Mouse (Mus musculus): ENCODE data around the gene Mef2a. TPM values are rescaled to one million over a fixed set of nuclear protein-coding genes. Genes with fewer than 3 reads are reported as not detected.
A peak's percentile ranks its signal among the peaks of the same experiment; 100 is the strongest.
"Not testable (repeated sequence)": the region's sequence is repeated elsewhere in the genome, so short reads cannot be mapped to it uniquely, and the experiment has no call there.

Mef2a gene
- polyA plus RNA-seq, 1 experiment from 2014 or later: 45.7 TPM

GRCm38 (mm10) chr7:67283581-67283980 is 89.1 kb downstream of the Mef2a start:
- no peaks in the 10 kb centered on the region for H3K9me3 ChIP-seq
- H3K27me3 ChIP-seq (ENCODE audit: insufficient read depth, poor library complexity, severe bottlenecking): no peaks in the 10 kb centered on the region
- H3K4me3 ChIP-seq: no peak overlapping the region
- H3K27ac ChIP-seq: no peak overlapping the region
- H3K4me1 ChIP-seq: no peaks in the 10 kb centered on the region
- no peak for DNase-seq (ENCODE audit: low spot score)
- WGBS: 93% methylated on average over 6 of the region's 6 CpGs
- H3K36me3 ChIP-seq: peaks cover 15% of the 10 kb centered on the region

DNA sequence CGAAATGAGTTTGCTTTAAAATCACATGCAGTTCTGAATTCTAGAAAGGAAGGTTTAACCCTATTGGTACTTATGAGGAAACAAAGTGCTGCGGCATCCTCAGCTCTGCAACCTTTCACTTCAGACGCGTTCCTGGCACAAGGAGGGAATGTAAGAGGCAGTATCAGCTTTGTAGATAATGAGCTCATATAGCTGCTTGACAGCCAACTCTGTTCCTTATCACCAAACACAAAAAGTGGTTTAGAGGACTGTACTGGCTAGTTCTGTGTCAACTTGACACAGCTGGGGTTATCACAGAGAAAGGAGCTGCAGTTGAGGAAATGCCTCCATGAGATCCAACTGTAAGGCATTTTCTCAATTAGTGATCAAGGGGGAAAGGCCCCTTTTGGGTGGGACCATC is 102.2 kb downstream of the Mef2a start:
- WGBS: 16% methylated on average over 4 of the region's 4 CpGs
- H3K4me3 ChIP-seq; H3K9me3 ChIP-seq; DNase-seq (ENCODE audit: low spot score); H3K27me3 ChIP-seq (ENCODE audit: insufficient read depth, poor library complexity, severe bottlenecking); H3K27ac ChIP-seq: not testable (repeated sequence)
- H3K4me1 ChIP-seq: peaks cover 20% of the 10 kb centered on the region; the same call in 1 of the 2 replicates
- peaks cover 13% of the 10 kb centered on the region for H3K36me3 ChIP-seq

DNA sequence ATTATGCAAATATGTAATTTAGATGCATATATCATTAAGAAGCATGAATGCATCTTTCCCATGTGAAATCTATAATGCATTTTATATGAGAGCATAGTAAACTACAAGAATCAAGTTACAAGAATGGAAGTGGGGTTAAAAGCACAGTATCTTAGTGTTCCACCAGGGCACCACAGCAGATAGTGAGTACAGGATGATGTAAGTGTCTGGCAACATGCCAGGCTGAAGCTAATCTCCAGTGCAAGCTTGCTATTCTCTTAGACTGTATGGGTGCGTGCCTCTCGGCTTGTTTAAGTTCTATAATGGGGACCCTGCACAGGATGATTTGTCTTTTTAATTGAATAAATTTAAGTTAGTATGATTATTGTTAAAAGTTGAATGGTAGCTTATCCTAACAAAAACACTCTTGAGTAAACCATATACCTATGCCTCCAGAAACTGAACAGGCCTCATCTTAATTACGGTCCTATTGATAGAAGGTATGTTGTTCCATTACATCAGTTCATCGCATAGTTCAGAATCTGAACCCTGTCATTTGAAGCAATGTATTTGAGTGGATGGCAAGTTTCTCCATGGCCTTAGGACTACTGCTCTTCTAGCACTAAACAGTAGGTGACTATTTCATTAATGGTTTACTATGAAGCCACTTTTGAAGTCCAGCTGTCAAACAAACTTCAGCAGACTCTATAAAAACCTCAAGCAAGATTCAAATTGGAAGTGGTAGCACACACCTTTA is 112.7 kb downstream of the Mef2a start:
- Histone ChIP-seq H3K27ac (no peak overlapping the region), H3K27me3 (ENCODE audit: insufficient read depth, poor library complexity, severe bottlenecking) (no peaks in the 10 kb centered on the region), H3K36me3 (peaks cover 31% of the 10 kb centered on the region), H3K4me3 (no peak overlapping the region), H3K9me3 (no peaks in the 10 kb centered on the region), H3K4me1 (no peaks in the 10 kb centered on the region)
- DNase-seq (ENCODE audit: low spot score): peak; percentile 89
- 45% methylated on average over 4 of the region's 4 CpGs for WGBS

DNA sequence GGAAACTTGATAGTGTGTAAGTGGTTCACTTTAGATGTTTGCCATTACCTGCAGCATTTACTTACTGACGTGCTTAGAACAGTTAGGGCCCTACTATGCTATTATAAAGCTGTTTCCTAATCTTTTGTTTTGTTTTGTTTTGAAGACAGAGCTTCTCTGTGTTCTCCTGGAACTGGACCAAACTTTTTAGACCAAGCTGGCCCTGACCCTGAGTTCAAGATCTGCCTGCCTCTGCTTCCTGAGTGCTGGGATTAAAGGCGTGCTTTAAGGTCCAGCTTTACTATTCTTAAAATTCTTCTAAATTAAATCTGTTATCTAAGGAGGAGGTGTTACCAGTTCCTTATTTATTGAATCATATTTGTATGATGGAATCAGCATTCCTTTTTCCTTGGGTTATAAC is 126.6 kb downstream of the Mef2a start:
- 78% methylated on average over 2 of the region's 2 CpGs for WGBS
- Histone ChIP-seq H3K27ac (no peak overlapping the region), H3K36me3 (peaks cover 18% of the 10 kb centered on the region), H3K27me3 (ENCODE audit: insufficient read depth, poor library complexity, severe bottlenecking) (no peaks in the 10 kb centered on the region), H3K4me1 (no peaks in the 10 kb centered on the region), H3K4me3 (no peak overlapping the region), H3K9me3 (no peaks in the 10 kb centered on the region)
- no peak for DNase-seq (ENCODE audit: low spot score)

- Histone ChIP-seq H3K4me1 (no peaks in the 10 kb centered on the region), H3K36me3 (peaks cover 17% of the 10 kb centered on the region), H3K9me3 (no peaks in the 10 kb centered on the region), H3K27ac (no peak overlapping the region), H3K4me3 (no peak overlapping the region), H3K27me3 (ENCODE audit: insufficient read depth, poor library complexity, severe bottlenecking) (no peaks in the 10 kb centered on the region)
- DNase-seq (ENCODE audit: low spot score): no peak
- 83% methylated on average over 1 of the region's 1 CpGs for WGBS
Observed at GRCm38 (mm10) chr7:67245255-67245654, 127.4 kb downstream of the Mef2a start.

DNA sequence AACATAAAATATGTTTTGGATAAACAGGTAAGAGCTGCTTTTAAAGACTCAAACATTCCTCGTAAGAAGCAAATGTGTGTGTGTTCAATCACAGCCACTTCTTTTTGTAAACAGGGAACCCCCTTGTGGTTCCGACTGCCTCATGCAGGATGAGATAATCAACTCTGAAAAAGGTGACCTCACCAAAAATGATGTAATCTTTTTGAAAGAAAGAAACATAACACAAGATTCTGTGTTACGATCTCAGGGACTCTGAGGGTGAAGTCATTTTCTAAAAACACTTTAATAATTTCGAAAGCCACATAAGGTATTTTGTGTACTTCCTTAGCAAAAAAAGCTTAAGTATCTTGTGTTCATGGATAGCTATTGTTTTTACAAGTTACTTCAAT is 128.8 kb downstream of the Mef2a start:
- no peak for DNase-seq (ENCODE audit: low spot score)
- no peaks in the 10 kb centered on the region for H3K9me3 ChIP-seq
- no peak overlapping the region for H3K4me3 ChIP-seq
- H3K36me3 ChIP-seq: peaks cover 23% of the 10 kb centered on the region
- WGBS: 43% methylated on average over 4 of the region's 4 CpGs
- no peaks in the 10 kb centered on the region for H3K27me3 ChIP-seq (ENCODE audit: insufficient read depth, poor library complexity, severe bottlenecking)
- H3K27ac ChIP-seq: no peak overlapping the region
- H3K4me1 ChIP-seq: no peaks in the 10 kb centered on the region; the same call in 1 of the 2 replicates

DNA sequence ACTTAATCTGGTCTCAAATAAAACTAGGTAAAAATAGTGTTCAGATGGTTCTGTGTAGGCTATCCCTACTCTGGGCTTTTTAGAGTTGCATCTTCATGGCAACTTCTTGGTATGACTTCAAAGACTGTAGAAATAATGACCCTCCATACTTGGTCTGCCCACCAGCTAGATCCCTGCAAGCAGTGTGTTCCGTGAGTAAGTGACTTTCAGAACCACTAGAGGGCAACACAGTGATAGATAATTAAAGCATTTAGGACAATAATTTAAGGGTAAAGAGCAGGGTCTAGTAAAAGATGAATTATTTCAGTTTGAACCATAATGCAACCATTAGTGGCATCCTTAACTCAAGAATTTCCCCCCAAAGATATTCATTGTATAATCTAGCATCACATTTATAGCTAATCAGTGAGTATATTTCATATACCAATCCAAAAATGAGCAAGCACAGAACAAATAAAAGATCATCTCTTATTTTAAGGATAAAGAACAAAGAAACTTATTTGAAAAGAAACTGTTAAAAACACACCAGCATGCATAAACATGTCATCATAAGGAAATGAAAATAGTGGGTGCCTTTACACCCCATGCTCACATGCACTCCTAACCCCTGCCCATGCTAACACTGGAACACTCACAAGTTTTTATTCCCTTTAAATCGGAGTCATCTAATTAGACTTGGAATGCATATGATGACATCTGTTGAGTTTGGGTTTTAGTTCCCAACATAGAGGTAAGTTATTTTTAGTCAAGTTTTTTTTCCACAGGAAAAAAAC is 129.4 kb downstream of the Mef2a start:
- no peaks in the 10 kb centered on the region; the same call in 1 of the 2 replicates for H3K4me1 ChIP-seq
- no peak overlapping the region for H3K27ac ChIP-seq
- 56% methylated on average over 2 of the region's 2 CpGs for WGBS
- no peak for DNase-seq (ENCODE audit: low spot score)
- H3K27me3 ChIP-seq (ENCODE audit: insufficient read depth, poor library complexity, severe bottlenecking): no peaks in the 10 kb centered on the region
- no peak overlapping the region for H3K4me3 ChIP-seq
- H3K36me3 ChIP-seq: peaks cover 27% of the 10 kb centered on the region
- H3K9me3 ChIP-seq: no peaks in the 10 kb centered on the region

GRCm38 (mm10) chr7:67241969-67242368 is 130.7 kb downstream of the Mef2a start:
- Histone ChIP-seq H3K27ac (no peak overlapping the region), H3K36me3 (peaks cover 25% of the 10 kb centered on the region), H3K4me1 (no peaks in the 10 kb centered on the region; the same call in 1 of the 2 replicates), H3K9me3 (no peaks in the 10 kb centered on the region), H3K4me3 (no peak overlapping the region), H3K27me3 (ENCODE audit: insufficient read depth, poor library complexity, severe bottlenecking) (no peaks in the 10 kb centered on the region)
- 83% methylated on average over 3 of the region's 3 CpGs for WGBS
- no peak for DNase-seq (ENCODE audit: low spot score)

- Histone ChIP-seq H3K36me3 (peaks cover 56% of the 10 kb centered on the region), H3K27me3 (ENCODE audit: insufficient read depth, poor library complexity, severe bottlenecking) (no peaks in the 10 kb centered on the region), H3K27ac (no peak overlapping the region), H3K4me3 (no peak overlapping the region), H3K9me3 (no peaks in the 10 kb centered on the region), H3K4me1 (no peaks in the 10 kb centered on the region; the same call in 1 of the 2 replicates)
- no peak for DNase-seq (ENCODE audit: low spot score)
- 91% methylated on average over 2 of the region's 2 CpGs for WGBS
Observed at GRCm38 (mm10) chr7:67237752-67238151, 134.9 kb downstream of the Mef2a start.

GRCm38 (mm10) chr7:67236351-67236750 is 136.3 kb downstream of the Mef2a start:
- Histone ChIP-seq H3K36me3 (peaks cover 66% of the 10 kb centered on the region), H3K9me3 (no peaks in the 10 kb centered on the region), H3K4me1 (no peaks in the 10 kb centered on the region; the same call in 1 of the 2 replicates), H3K4me3 (no peak overlapping the region), H3K27ac (no peak overlapping the region), H3K27me3 (ENCODE audit: insufficient read depth, poor library complexity, severe bottlenecking) (no peaks in the 10 kb centered on the region)
- DNase-seq (ENCODE audit: low spot score): no peak
- 73% methylated on average over 2 of the region's 2 CpGs for WGBS

DNA sequence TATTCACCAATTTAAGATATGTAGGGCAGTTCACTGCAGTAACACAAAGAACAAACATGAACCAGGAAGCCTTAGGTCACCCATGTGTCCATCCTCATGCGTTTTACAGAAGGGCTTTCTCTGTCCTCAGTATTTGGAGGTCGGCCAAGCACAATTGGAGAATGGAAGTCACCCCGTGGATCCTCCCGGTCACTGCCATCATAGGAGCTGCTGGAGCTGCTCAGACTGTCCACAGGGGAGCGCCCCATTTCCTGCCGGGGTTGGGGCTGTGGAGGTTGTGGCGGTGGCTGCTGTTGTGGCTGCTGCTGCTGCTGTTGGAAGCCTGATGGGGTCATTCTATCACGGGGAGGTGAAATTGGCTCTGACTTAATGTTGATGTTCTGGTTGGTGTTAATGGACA is 137.9 kb downstream of the Mef2a start:
- no peak overlapping the region for H3K27ac ChIP-seq
- H3K27me3 ChIP-seq (ENCODE audit: insufficient read depth, poor library complexity, severe bottlenecking): no peaks in the 10 kb centered on the region
- H3K4me3 ChIP-seq: no peak overlapping the region
- 63% methylated on average over 8 of the region's 8 CpGs for WGBS
- H3K36me3 ChIP-seq: peaks cover 62% of the 10 kb centered on the region
- H3K4me1 ChIP-seq: peaks cover 12% of the 10 kb centered on the region
- DNase-seq (ENCODE audit: low spot score): no peak
- no peaks in the 10 kb centered on the region for H3K9me3 ChIP-seq

- Histone ChIP-seq H3K36me3 (peaks cover 50% of the 10 kb centered on the region), H3K4me3 (no peak overlapping the region), H3K27me3 (ENCODE audit: insufficient read depth, poor library complexity, severe bottlenecking) (no peaks in the 10 kb centered on the region), H3K27ac (no peak overlapping the region), H3K9me3 (no peaks in the 10 kb centered on the region), H3K4me1 (peaks cover 21% of the 10 kb centered on the region)
- 93% methylated on average over 14 of the region's 14 CpGs for WGBS
- no peak for DNase-seq (ENCODE audit: low spot score)
Observed at GRCm38 (mm10) chr7:67232504-67232903, 140.2 kb downstream of the Mef2a start.

- Histone ChIP-seq H3K9me3 (no peaks in the 10 kb centered on the region), H3K4me3 (no peak overlapping the region), H3K27ac (peak overlapping the region; percentile 37; the same call in 1 of the 2 replicates), H3K27me3 (ENCODE audit: insufficient read depth, poor library complexity, severe bottlenecking) (no peaks in the 10 kb centered on the region), H3K36me3 (peaks cover 50% of the 10 kb centered on the region), H3K4me1 (peaks cover 21% of the 10 kb centered on the region)
- WGBS: 62% methylated on average over 3 of the region's 3 CpGs
- peak; percentile 67 for DNase-seq (ENCODE audit: low spot score)
Observed at GRCm38 (mm10) chr7:67230640-67231140, 142.0 kb downstream of the Mef2a start.

Measured in heart, embryonic 10.5 days (tissue).